Mouse (Mus musculus) adrenal gland, adult 2 months (tissue): Measurements from ENCODE around the gene 4933424G06Rik. TPM values are rescaled to one million over a fixed set of nuclear protein-coding genes. Genes with fewer than 3 reads are reported as not detected.

Experiments
- DNase-seq: peaks from one replicate; pipeline ENCODE4 v3.0.0; 2021
- polyA plus RNA-seq: library from polyadenylated mRNA; depleted of rRNA; stranded (reverse); fragments of >200 nt; gene quantifications from 2 replicates; pipeline ENCODE4 v1.2.3, GENCODE M21; 2012
- total RNA-seq, 2 experiments: library from RNA; stranded (reverse); gene quantifications; 2 replicates each; pipeline ENCODE4 v1.2.3; 2021

Gene 4933424G06Rik
- total and polyA plus RNA-seq, 3 experiments, result not detected

- peak; percentile 73 for DNase-seq
These were observed 695 bp upstream of the 4933424G06Rik start for GRCm38 (mm10) chr1:36709055-36709853.

- DNase-seq, result no peak
These were observed 1.2 kb downstream of the 4933424G06Rik start for GRCm38 (mm10) chr1:36711104-36711503.

- DNase-seq, result no peak
These were observed 4.4 kb downstream of the 4933424G06Rik start, which contains the start of gene Actr1b for GRCm38 (mm10) chr1:36714311-36714710. TSS of gene Actr1b (minus strand) at chr1:36714422.

GRCm38 (mm10) chr1:36718786-36719185, 8.8 kb downstream of the 4933424G06Rik start:
- DNase-seq, result no peak

- DNase-seq, result no peak
These were observed 13.5 kb downstream of the 4933424G06Rik start for GRCm38 (mm10) chr1:36723146-36724056.

GRCm38 (mm10) chr1:36724057-36724431, 14.1 kb downstream of the 4933424G06Rik start:
- no peak for DNase-seq

- DNase-seq, result peak; percentile 73
These were observed 27.4 kb downstream of the 4933424G06Rik start for GRCm38 (mm10) chr1:36737300-36737699.

- no peak for DNase-seq
These were observed 29.3 kb downstream of the 4933424G06Rik start for GRCm38 (mm10) chr1:36739231-36739630.

GRCm38 (mm10) chr1:36743046-36743445, 33.1 kb downstream of the 4933424G06Rik start:
- DNase-seq, result no peak

- DNase-seq, result peak; percentile 50
These were observed 34.5 kb downstream of the 4933424G06Rik start for GRCm38 (mm10) chr1:36744268-36744944.

- no peak for DNase-seq
These were observed 35.7 kb downstream of the 4933424G06Rik start for GRCm38 (mm10) chr1:36745661-36746060.

- no peak for DNase-seq
These were observed 36.5 kb downstream of the 4933424G06Rik start for GRCm38 (mm10) chr1:36746452-36746851.

- DNase-seq, result no peak
These were observed 44.2 kb downstream of the 4933424G06Rik start for GRCm38 (mm10) chr1:36753932-36754675.

GRCm38 (mm10) chr1:36758553-36758952, 48.6 kb downstream of the 4933424G06Rik start:
- DNase-seq, result no peak

GRCm38 (mm10) chr1:36759076-36759475, 49.1 kb downstream of the 4933424G06Rik start:
- no peak for DNase-seq

- no peak for DNase-seq
These were observed 50.5 kb downstream of the 4933424G06Rik start for GRCm38 (mm10) chr1:36760401-36760800.

- DNase-seq, result no peak
These were observed 51.1 kb downstream of the 4933424G06Rik start for GRCm38 (mm10) chr1:36761061-36761460.

- DNase-seq, result no peak
These were observed 51.6 kb downstream of the 4933424G06Rik start, which contains the start of gene Zap70 for GRCm38 (mm10) chr1:36761568-36761967. TSS of gene Zap70 (plus strand) at chr1:36761798.

GRCm38 (mm10) chr1:36766431-36767205, 56.7 kb downstream of the 4933424G06Rik start:
- DNase-seq, result no peak

GRCm38 (mm10) chr1:36767321-36767720, 57.4 kb downstream of the 4933424G06Rik start:
- DNase-seq, result no peak

GRCm38 (mm10) chr1:36768786-36769185, 58.8 kb downstream of the 4933424G06Rik start:
- DNase-seq, result no peak
